Mouse (Mus musculus): ENCODE data around the gene Usp24. TPM values are rescaled to one million over a fixed set of nuclear protein-coding genes. Genes with fewer than 3 reads are reported as not detected.

The Usp24 gene
- polyA plus RNA-seq, 1 experiment from 2014 or later: 8.8 TPM

DNA sequence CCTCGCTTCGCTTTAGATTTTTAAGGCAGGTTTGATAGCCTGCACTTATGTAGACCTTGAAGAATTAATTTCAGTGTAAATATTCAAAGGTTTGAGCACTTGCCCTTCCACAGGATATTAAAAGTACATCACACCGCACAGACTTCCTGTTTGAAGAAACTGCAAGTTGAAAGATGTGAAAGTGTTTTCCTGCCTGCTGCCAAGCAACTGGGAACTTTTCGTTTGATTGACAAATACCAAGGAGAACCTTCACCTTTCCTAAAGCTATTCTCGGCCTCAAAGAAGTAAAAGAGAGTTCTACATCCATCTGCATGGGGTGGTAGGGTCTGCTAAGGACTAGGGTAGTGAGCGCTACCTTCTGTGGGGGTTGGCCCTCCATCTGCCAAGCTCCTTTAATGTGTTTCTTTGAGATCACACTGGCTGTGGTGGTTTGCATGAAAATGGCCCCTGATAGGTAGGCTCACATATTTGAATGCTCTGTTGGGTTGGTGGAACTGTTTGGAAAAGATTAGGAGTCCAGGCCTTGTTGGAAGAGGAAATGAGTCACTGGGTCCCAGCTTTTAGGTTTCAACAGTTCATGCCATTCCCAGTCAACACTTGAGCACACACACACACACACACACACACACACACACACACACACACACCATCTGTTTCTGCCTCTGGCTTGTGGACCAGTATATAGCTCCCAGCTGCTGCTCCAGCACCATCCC lies 22.5 kb upstream of the Usp24 start:
- Histone ChIP-seq H3K9ac (replicated peaks; ENCODE audit: low read depth, low read length) (no peak overlapping the region), H3K9me3 (ENCODE audit: control insufficient read depth, low read length) (no peaks in the 10 kb centered on the region), H3K36me3 (ENCODE audit: control insufficient read depth, insufficient read depth) (no peaks in the 10 kb centered on the region), H3K4me3 (replicated peaks; ENCODE audit: low read length) (no peak overlapping the region), H3K27me3 (replicated peaks; ENCODE audit: control insufficient read depth, insufficient read depth, low read length) (no peaks in the 10 kb centered on the region), H3K4me1 (replicated peaks; ENCODE audit: control insufficient read depth, insufficient read depth, low read length) (no peaks in the 10 kb centered on the region), H3K27ac (ENCODE audit: low read length) (no peak overlapping the region), H3K4me2 (ENCODE audit: low read length) (no peak overlapping the region)
- WGBS: 81% methylated on average over 6 of the region's 6 CpGs
- no peak for ATAC-seq

DNA sequence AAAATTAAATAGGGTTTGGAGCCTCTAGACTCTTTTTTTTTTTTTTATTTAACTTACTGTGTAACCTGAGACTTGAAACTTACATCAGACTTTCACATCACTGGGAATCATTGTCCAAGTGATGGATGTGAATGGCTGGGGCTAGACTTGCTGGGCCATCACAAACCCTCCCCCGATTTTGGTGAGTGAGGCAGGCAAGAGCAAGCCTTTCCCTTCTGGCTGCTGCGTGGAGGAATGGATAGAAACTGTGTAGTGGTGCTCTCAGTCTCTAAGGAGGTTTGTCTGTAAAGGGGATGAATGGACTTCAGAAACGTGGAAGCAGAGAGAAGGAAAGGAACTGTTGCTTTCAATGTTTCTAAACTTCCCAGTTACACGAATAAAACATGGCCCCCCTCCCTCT lies 20.3 kb upstream of the Usp24 start:
- H3K27ac ChIP-seq (ENCODE audit: low read length): no peak overlapping the region
- no peak for ATAC-seq
- H3K4me3 ChIP-seq (replicated peaks; ENCODE audit: low read length): no peak overlapping the region
- H3K4me2 ChIP-seq (ENCODE audit: low read length): no peak overlapping the region
- no peaks in the 10 kb centered on the region for H3K36me3 ChIP-seq (ENCODE audit: control insufficient read depth, insufficient read depth)
- 76% methylated on average over 4 of the region's 4 CpGs for WGBS
- no peaks in the 10 kb centered on the region for H3K4me1 ChIP-seq (replicated peaks; ENCODE audit: control insufficient read depth, insufficient read depth, low read length)
- no peaks in the 10 kb centered on the region for H3K9me3 ChIP-seq (ENCODE audit: control insufficient read depth, low read length)
- H3K27me3 ChIP-seq (replicated peaks; ENCODE audit: control insufficient read depth, insufficient read depth, low read length): no peaks in the 10 kb centered on the region
- H3K9ac ChIP-seq (replicated peaks; ENCODE audit: low read depth, low read length): no peak overlapping the region

DNA sequence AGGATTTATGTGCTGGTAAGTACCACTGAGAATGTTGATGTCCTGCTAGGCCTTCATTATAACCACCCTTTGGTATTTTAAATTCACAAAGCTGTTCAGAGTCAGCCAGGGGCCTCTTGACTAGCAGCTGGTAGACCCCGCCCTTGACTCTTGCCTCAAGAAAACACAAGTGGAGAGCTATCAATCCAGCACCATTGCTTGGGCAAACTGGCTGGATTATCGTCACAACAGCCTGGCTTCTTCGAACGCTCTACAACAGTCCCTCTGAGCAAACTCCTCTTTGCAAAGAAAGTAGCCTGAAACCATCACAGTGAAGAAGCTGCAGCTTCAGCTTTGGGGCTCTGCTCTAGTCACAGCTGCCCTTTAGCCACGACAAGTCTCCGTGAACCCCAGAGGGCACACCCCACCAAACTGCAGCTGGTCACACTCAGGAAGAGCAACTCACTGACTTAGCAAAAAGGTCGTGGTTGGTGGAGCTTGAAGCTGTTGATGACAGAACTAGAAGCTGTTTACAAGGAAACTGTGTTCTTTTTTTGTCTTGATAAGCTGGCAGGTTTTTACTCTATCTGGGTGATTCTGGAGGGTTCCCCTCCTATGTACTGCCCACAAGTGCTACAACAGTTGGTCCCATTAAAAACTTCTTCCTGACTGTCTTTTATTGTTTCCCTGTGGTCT lies 19.5 kb upstream of the Usp24 start:
- no peaks in the 10 kb centered on the region for H3K27me3 ChIP-seq (replicated peaks; ENCODE audit: control insufficient read depth, insufficient read depth, low read length)
- no peaks in the 10 kb centered on the region for H3K9me3 ChIP-seq (ENCODE audit: control insufficient read depth, low read length)
- whole genome bisulfite sequencing: 88% methylated on average over 7 of the region's 7 CpGs
- H3K36me3 ChIP-seq (ENCODE audit: control insufficient read depth, insufficient read depth): no peaks in the 10 kb centered on the region
- no peaks in the 10 kb centered on the region for H3K4me1 ChIP-seq (replicated peaks; ENCODE audit: control insufficient read depth, insufficient read depth, low read length)
- no peak overlapping the region for H3K4me3 ChIP-seq (replicated peaks; ENCODE audit: low read length)
- no peak overlapping the region for H3K4me2 ChIP-seq (ENCODE audit: low read length)
- no peak overlapping the region for H3K9ac ChIP-seq (replicated peaks; ENCODE audit: low read depth, low read length)
- H3K27ac ChIP-seq (ENCODE audit: low read length): no peak overlapping the region
- no peak for ATAC-seq

DNA sequence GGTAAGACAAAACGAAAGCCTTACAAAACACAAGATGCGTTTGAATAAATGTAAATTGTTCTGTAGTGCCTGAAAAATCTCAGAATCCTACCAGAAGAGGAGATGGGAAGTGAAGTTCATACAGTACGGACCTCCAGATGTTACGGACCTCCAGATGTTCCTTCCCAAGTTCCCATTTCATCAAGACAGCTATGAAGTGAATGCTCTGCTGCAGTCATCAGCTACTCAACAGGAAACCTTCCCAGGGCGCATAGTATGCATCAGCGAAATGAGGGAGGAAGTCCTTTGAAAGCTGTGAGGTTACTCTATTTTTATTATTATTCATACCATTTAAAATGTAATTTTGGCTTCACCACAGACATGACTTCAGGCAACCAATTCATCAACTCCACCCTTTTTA lies 14.7 kb upstream of the Usp24 start:
- Histone ChIP-seq H3K4me1 (replicated peaks; ENCODE audit: control insufficient read depth, insufficient read depth, low read length) (no peaks in the 10 kb centered on the region), H3K27ac (ENCODE audit: low read length) (no peak overlapping the region), H3K9me3 (ENCODE audit: control insufficient read depth, low read length) (no peaks in the 10 kb centered on the region), H3K36me3 (ENCODE audit: control insufficient read depth, insufficient read depth) (no peaks in the 10 kb centered on the region), H3K9ac (replicated peaks; ENCODE audit: low read depth, low read length) (no peak overlapping the region), H3K4me3 (replicated peaks; ENCODE audit: low read length) (no peak overlapping the region), H3K27me3 (replicated peaks; ENCODE audit: control insufficient read depth, insufficient read depth, low read length) (no peaks in the 10 kb centered on the region), H3K4me2 (ENCODE audit: low read length) (no peak overlapping the region)
- ATAC-seq: no peak
- 87% methylated on average over 6 of the region's 6 CpGs for WGBS

DNA sequence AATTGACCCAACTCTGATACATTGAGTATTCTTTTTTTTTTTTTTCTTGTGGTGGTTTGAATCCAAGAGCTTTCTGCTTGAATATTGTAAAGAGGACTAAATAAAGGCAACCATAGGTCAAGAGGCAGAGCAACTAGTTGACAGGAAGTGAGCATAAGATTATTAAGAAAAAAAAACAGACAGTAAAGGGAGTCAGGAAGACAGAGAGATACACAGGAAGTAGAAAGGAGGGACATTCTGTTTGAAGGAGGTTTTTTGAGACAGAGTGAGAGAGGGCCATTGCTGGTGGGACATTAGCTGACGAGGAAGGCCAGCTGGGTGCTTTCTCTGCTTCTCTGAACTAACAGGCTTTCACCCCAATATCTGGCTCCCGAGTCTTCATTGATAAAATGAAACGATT lies 7.9 kb upstream of the Usp24 start:
- no peaks in the 10 kb centered on the region for H3K27me3 ChIP-seq (replicated peaks; ENCODE audit: control insufficient read depth, insufficient read depth, low read length)
- H3K27ac ChIP-seq (ENCODE audit: low read length): no peak overlapping the region
- no peak overlapping the region for H3K4me2 ChIP-seq (ENCODE audit: low read length)
- no peak for ATAC-seq
- no peaks in the 10 kb centered on the region for H3K36me3 ChIP-seq (ENCODE audit: control insufficient read depth, insufficient read depth)
- no peak overlapping the region for H3K4me3 ChIP-seq (replicated peaks; ENCODE audit: low read length)
- 94% methylated on average over 3 of the region's 3 CpGs for WGBS
- no peaks in the 10 kb centered on the region for H3K9me3 ChIP-seq (ENCODE audit: control insufficient read depth, low read length)
- no peaks in the 10 kb centered on the region for H3K4me1 ChIP-seq (replicated peaks; ENCODE audit: control insufficient read depth, insufficient read depth, low read length)
- H3K9ac ChIP-seq (replicated peaks; ENCODE audit: low read depth, low read length): no peak overlapping the region

DNA sequence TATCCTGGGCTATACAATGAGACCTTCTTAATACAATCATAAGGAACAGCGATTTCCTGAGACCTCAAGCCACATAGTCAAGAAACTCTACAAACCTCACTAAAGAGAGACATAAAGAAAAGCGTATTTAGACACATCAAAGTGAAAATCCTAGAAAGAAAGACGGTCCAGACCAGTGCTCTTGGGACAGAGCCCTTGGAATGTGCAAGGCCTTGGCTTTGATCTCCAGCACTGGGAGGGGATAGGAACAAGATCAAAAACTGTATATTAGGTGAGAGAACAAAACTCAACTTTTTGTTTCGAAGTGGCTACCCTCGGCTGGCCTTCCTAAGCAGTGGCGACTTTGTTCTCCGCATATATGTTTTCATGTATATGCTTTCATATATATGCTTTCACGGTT lies 3.4 kb upstream of the Usp24 start:
- no peak overlapping the region for H3K4me2 ChIP-seq (ENCODE audit: low read length)
- 83% methylated on average over 8 of the region's 8 CpGs for WGBS
- H3K27ac ChIP-seq (ENCODE audit: low read length): no peak overlapping the region
- no peaks in the 10 kb centered on the region for H3K9me3 ChIP-seq (ENCODE audit: control insufficient read depth, low read length)
- H3K36me3 ChIP-seq (ENCODE audit: control insufficient read depth, insufficient read depth): no peaks in the 10 kb centered on the region
- H3K4me1 ChIP-seq (replicated peaks; ENCODE audit: control insufficient read depth, insufficient read depth, low read length): peaks cover 11% of the 10 kb centered on the region
- no peak overlapping the region for H3K9ac ChIP-seq (replicated peaks; ENCODE audit: low read depth, low read length)
- ATAC-seq: no peak
- H3K4me3 ChIP-seq (replicated peaks; ENCODE audit: low read length): no peak overlapping the region
- H3K27me3 ChIP-seq (replicated peaks; ENCODE audit: control insufficient read depth, insufficient read depth, low read length): no peaks in the 10 kb centered on the region

DNA sequence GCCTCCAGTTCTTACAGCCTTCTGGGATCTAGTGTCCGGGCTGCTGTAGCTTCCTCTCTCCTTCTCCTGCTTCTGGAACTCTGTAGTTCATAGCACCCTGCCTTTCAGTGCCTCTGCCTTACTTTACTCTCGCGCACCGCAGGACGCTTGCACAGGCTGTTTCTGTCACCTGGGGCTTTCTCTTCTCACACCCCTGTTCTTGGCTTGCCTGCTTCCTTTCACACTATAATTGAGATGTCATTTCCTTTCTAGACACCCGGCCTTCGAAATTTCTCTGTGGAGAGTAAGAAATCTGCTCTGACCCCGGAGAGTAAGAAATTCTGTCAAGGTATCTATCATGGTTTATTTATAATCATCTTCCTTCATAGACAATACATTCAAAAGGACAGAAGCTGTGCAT lies 2.9 kb upstream of the Usp24 start:
- Histone ChIP-seq H3K27me3 (replicated peaks; ENCODE audit: control insufficient read depth, insufficient read depth, low read length) (no peaks in the 10 kb centered on the region), H3K4me2 (ENCODE audit: low read length) (no peak overlapping the region), H3K4me3 (replicated peaks; ENCODE audit: low read length) (no peak overlapping the region), H3K4me1 (replicated peaks; ENCODE audit: control insufficient read depth, insufficient read depth, low read length) (peaks cover 16% of the 10 kb centered on the region), H3K27ac (ENCODE audit: low read length) (no peak overlapping the region), H3K9ac (replicated peaks; ENCODE audit: low read depth, low read length) (no peak overlapping the region), H3K9me3 (ENCODE audit: control insufficient read depth, low read length) (no peaks in the 10 kb centered on the region), H3K36me3 (ENCODE audit: control insufficient read depth, insufficient read depth) (no peaks in the 10 kb centered on the region)
- ATAC-seq: no peak
- WGBS: 90% methylated on average over 8 of the region's 8 CpGs

DNA sequence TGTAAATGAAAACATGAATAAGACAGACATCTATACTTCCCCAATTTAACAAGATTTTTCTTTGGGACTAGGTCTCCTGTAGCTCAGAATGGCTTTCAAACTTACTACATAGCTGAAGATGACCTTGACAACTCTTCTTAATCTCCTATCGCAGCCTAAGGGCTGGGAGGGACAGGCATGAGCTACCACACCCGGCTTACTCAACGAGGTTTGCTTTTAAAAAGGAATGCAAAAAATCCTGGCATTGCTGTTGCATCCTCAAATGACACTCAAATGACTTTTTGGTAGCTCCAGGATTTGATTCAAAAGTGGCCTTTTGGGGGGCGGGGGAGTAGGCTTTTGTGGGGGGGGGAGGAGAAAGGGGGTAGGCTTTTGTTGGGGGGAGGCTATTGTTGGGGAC lies 2.1 kb upstream of the Usp24 start:
- H3K4me2 ChIP-seq (ENCODE audit: low read length): no peak overlapping the region
- 61% methylated on average over 4 of the region's 4 CpGs for WGBS

DNA sequence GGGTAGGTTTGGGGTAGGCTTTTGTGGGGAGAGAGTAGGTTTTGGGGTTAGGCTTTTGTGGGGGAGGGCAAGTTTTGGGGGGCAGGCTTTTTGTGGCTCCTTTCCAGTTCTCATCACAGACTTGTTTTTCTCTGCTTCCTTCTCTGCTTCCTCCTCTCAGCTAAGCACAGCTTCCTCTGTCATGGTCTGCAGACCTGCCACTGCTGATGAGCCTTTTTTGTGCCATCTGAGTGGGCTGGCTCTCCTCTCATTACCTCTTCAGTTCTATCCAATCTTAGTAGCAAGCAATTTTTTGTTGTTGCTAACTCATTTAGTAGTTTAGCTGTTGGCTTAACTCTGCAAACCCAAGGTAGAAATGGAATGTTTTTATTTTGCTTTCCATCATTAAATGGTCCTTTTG lies 1.7 kb upstream of the Usp24 start:
- Histone ChIP-seq H3K27ac (ENCODE audit: low read length) (no peak overlapping the region), H3K4me3 (replicated peaks; ENCODE audit: low read length) (no peak overlapping the region), H3K4me1 (replicated peaks; ENCODE audit: control insufficient read depth, insufficient read depth, low read length) (peaks cover 24% of the 10 kb centered on the region), H3K9me3 (ENCODE audit: control insufficient read depth, low read length) (no peaks in the 10 kb centered on the region), H3K9ac (replicated peaks; ENCODE audit: low read depth, low read length) (no peak overlapping the region), H3K27me3 (replicated peaks; ENCODE audit: control insufficient read depth, insufficient read depth, low read length) (no peaks in the 10 kb centered on the region), H3K36me3 (ENCODE audit: control insufficient read depth, insufficient read depth) (no peaks in the 10 kb centered on the region), H3K4me2 (ENCODE audit: low read length) (no peak overlapping the region)
- no peak for ATAC-seq

More for the DNA sequence above, 2.1 kb upstream of the Usp24 start:
- Histone ChIP-seq H3K9ac (replicated peaks; ENCODE audit: low read depth, low read length) (no peak overlapping the region), H3K4me1 (replicated peaks; ENCODE audit: control insufficient read depth, insufficient read depth, low read length) (peaks cover 22% of the 10 kb centered on the region), H3K4me3 (replicated peaks; ENCODE audit: low read length) (no peak overlapping the region), H3K27ac (ENCODE audit: low read length) (no peak overlapping the region), H3K36me3 (ENCODE audit: control insufficient read depth, insufficient read depth) (no peaks in the 10 kb centered on the region), H3K9me3 (ENCODE audit: control insufficient read depth, low read length) (no peaks in the 10 kb centered on the region), H3K27me3 (replicated peaks; ENCODE audit: control insufficient read depth, insufficient read depth, low read length) (no peaks in the 10 kb centered on the region)
- ATAC-seq: no peak
